Comparison of ENCODE assay signal across 12 mouse cellular contexts in genomic region chr11:114501869-114502540, GRCm38 (mm10).
A peak's percentile ranks its signal among the peaks of the same experiment; 100 is the strongest.
DNase-seq lines count a peak whose midpoint lies in the region; ATAC-seq lines count a peak whose summit lies in the region.
"Had no signal": no experiment of that assay in that cellular context is flagged by ENCODE, and none has a peak within 500 bp of the region (broad histone marks: within the 10 kb centered on the region; RNA-seq: fewer than 3 reads in every experiment).

No protein-coding gene starts in this region.

- WGBS in midbrain, embryonic 11.5 days = 46% methylated on average over 5 of the region's 5 CpGs
- WGBS in midbrain, embryonic 14.5 days = 39% methylated on average over 5 of the region's 5 CpGs
- WGBS in midbrain, embryonic 16.5 days = 54% methylated on average over 4 of the region's 5 CpGs

- no peaks in the 10 kb centered on the region for H3K27me3 ChIP-seq in midbrain, embryonic 11.5 days (ENCODE audit: control insufficient read depth, insufficient read depth, low read length)
- no peaks in the 10 kb centered on the region for H3K27me3 ChIP-seq in midbrain, embryonic 14.5 days (ENCODE audit: control insufficient read depth, insufficient read depth, low read length)
- no peaks in the 10 kb centered on the region for H3K27me3 ChIP-seq in midbrain, embryonic 16.5 days (ENCODE audit: control insufficient read depth, insufficient read depth, low read depth, low read length)

- H3K4me3 ChIP-seq in midbrain, embryonic 11.5 days (ENCODE audit: low read depth, low read length) = no peak overlapping the region
- no peak overlapping the region for H3K4me3 ChIP-seq in midbrain, embryonic 14.5 days (replicated peaks; ENCODE audit: low read depth, low read length)
- no peak overlapping the region for H3K4me3 ChIP-seq in midbrain, embryonic 16.5 days (ENCODE audit: low read depth, low read length)
- H3K4me3 ChIP-seq: embryonic facial prominence, embryonic 12.5 days had no signal

- no peak overlapping the region; the same call in 1 of the 2 replicates for H3K9ac ChIP-seq in midbrain, embryonic 11.5 days (ENCODE audit: low read length)
- H3K9ac ChIP-seq in midbrain, embryonic 14.5 days (replicated peaks; ENCODE audit: low read length) = no peak overlapping the region
- 0 out of 2 replicates have a peak overlapping the region, but pooled peaks have one; percentile 28 for H3K9ac ChIP-seq in midbrain, embryonic 16.5 days (ENCODE audit: low read depth, low read length)
- H3K9ac ChIP-seq: embryonic facial prominence, embryonic 12.5 days had no signal

- no peak overlapping the region for H3K4me2 ChIP-seq in midbrain, embryonic 11.5 days
- H3K4me2 ChIP-seq in midbrain, embryonic 14.5 days (ENCODE audit: low read length) = no peak overlapping the region
- H3K4me2 ChIP-seq in midbrain, embryonic 16.5 days (ENCODE audit: low read length) = no peak overlapping the region
- H3K4me2 ChIP-seq: embryonic facial prominence, embryonic 12.5 days had no signal

- H3K4me1 ChIP-seq in midbrain, embryonic 11.5 days (ENCODE audit: control insufficient read depth, insufficient read depth, low read length) = peaks cover 12% of the 10 kb centered on the region
- peaks cover 10% of the 10 kb centered on the region for H3K4me1 ChIP-seq in midbrain, embryonic 14.5 days (ENCODE audit: control insufficient read depth, insufficient read depth, low read length)
- H3K4me1 ChIP-seq in midbrain, embryonic 16.5 days (ENCODE audit: control insufficient read depth, insufficient read depth, low read length) = peaks cover 4% of the 10 kb centered on the region; the same call in 1 of the 2 replicates
- H3K4me1 ChIP-seq: embryonic facial prominence, embryonic 12.5 days had no signal

- H3K36me3 ChIP-seq in midbrain, embryonic 11.5 days (ENCODE audit: control insufficient read depth, insufficient read depth, low read length) = no peaks in the 10 kb centered on the region
- no peaks in the 10 kb centered on the region for H3K36me3 ChIP-seq in midbrain, embryonic 14.5 days (ENCODE audit: control insufficient read depth, insufficient read depth, low read length)
- no peaks in the 10 kb centered on the region for H3K36me3 ChIP-seq in midbrain, embryonic 16.5 days (ENCODE audit: control insufficient read depth, insufficient read depth, low read length)
- H3K36me3 ChIP-seq: embryonic facial prominence, embryonic 12.5 days had no signal

- no peak overlapping the region for H3K27ac ChIP-seq in midbrain, embryonic 11.5 days (ENCODE audit: low read depth, low read length)
- no peak overlapping the region for H3K27ac ChIP-seq in midbrain, embryonic 14.5 days (replicated peaks; ENCODE audit: low read depth, low read length)
- no peak overlapping the region for H3K27ac ChIP-seq in midbrain, embryonic 16.5 days (ENCODE audit: low read length)
- H3K27ac ChIP-seq: embryonic facial prominence, embryonic 12.5 days had no signal

- H3K9me3 ChIP-seq in midbrain, embryonic 11.5 days (ENCODE audit: control insufficient read depth, low read length) = no peaks in the 10 kb centered on the region
- H3K9me3 ChIP-seq in midbrain, embryonic 14.5 days (ENCODE audit: control insufficient read depth, low read length) = no peaks in the 10 kb centered on the region
- no peaks in the 10 kb centered on the region for H3K9me3 ChIP-seq in midbrain, embryonic 16.5 days (replicated peaks; ENCODE audit: control insufficient read depth, low read length, poor library complexity, severe bottlenecking)
- H3K9me3 ChIP-seq: embryonic facial prominence, embryonic 12.5 days had no signal

- peak; percentile 33 to 66 for DNase-seq in frontal cortex, adult 2 months (ENCODE audit: extremely low spot score in 1 of 2, low spot score in 1 of 2)
- no peak for DNase-seq in frontal cortex, postnatal 25 days (ENCODE audit: low spot score in 2 of 2)
- no peak for DNase-seq in midbrain, embryonic 11.5 days (ENCODE audit: low spot score, missing footprints)
- no peak for DNase-seq in midbrain, embryonic 14.5 days
- DNase-seq in cerebellum, adult 9-10 months = peak; percentile 96
- DNase-seq in thymus, postnatal 14 days = no peak
- DNase-seq in gastrocnemius, adult 8-10 months (ENCODE audit: low spot score in 2 of 2) = no peak
- DNase-seq: gastrocnemius, postnatal 10 days; kidney, postnatal 25 days; lung, adult 2 months had no signal

- peak; percentile 16; the same call in 1 of the 2 replicates for ATAC-seq in midbrain, embryonic 11.5 days (ENCODE audit: low FRiP score)
- ATAC-seq in midbrain, embryonic 14.5 days (ENCODE audit: low FRiP score, low TSS enrichment) = no peak
- no peak for ATAC-seq in midbrain, embryonic 16.5 days

Comparison
In these comparisons a context has a peak if more than half of its experiments do, and no peak if none do; other contexts are left out.
1. DNase-seq: peak in frontal cortex, adult 2 months (2 of 2) and cerebellum, adult 9-10 months (single experiment); none in frontal cortex, postnatal 25 days (0 of 2), midbrain, embryonic 11.5 days (single experiment), midbrain, embryonic 14.5 days (single experiment), thymus, postnatal 14 days (single experiment) and gastrocnemius, adult 8-10 months (0 of 2).